Mouse (Mus musculus) lung, adult 2 months (tissue): ENCODE measurements at regions not wholly inside any gene's neighbourhood (a gene's known extent, or its start where the extent isn't known, plus 50 kb on each side); places are given as distances from the start of the nearest gene placed in this dataset.

Source experiments
- CTCF ChIP-seq: fragments of 200-500 bp; IDR thresholded peaks from 2 replicates; pipeline ENCODE4 v1.5.1; 2011; ENCODE audit warnings: mild to moderate bottlenecking, low read length, control low read depth; ENCODE audit not compliant: insufficient read depth
- POLR2A ChIP-seq: fragments of 200-500 bp; IDR thresholded peaks from 2 replicates; pipeline ENCODE4 v1.6.1; 2011; ENCODE audit warnings: low read depth, mild to moderate bottlenecking, control low read depth, low read length, borderline replicate concordance; ENCODE audit errors: extremely low read depth

- TF ChIP-seq CTCF (no peak), POLR2A (no peak)
Observed at GRCm38 (mm10) chr12:9256487-9256820, 226.7 kb downstream of the Ttc32 start.
